Mouse (Mus musculus) naive thymus-derived CD4-positive, alpha-beta T cell, adult 2 months (primary cell): Measurements from ENCODE around the gene Pax9.

Experiments used
- DNase-seq: peaks from one replicate; pipeline ENCODE4 v3.0.0-alpha.2; 2011; ENCODE audit warnings: low read depth

Gene Pax9

GRCm38 (mm10) chr12:56697785-56698184, 6.2 kb downstream of the Pax9 start:
- DNase-seq = no peak

GRCm38 (mm10) chr12:56698191-56698980, 6.8 kb downstream of the Pax9 start:
- DNase-seq = no peak

GRCm38 (mm10) chr12:56699351-56699750, 7.8 kb downstream of the Pax9 start:
- no peak for DNase-seq

GRCm38 (mm10) chr12:56699915-56700900, 8.6 kb downstream of the Pax9 start:
- DNase-seq = no peak

- no peak for DNase-seq
These were observed 9.4 kb downstream of the Pax9 start for GRCm38 (mm10) chr12:56701004-56701403.

- no peak for DNase-seq
These were observed 26.6 kb downstream of the Pax9 start for GRCm38 (mm10) chr12:56717971-56718706.

GRCm38 (mm10) chr12:56718707-56719051, 27.1 kb downstream of the Pax9 start:
- no peak for DNase-seq

GRCm38 (mm10) chr12:56727631-56728030, 36.1 kb downstream of the Pax9 start:
- no peak for DNase-seq

- no peak for DNase-seq
These were observed 45.5 kb downstream of the Pax9 start for GRCm38 (mm10) chr12:56737104-56737503.
